Mouse (Mus musculus): Measurements from ENCODE around the gene Trim39.

Gene Trim39

GRCm38 (mm10) chr17:36271586-36272256 is at the start of gene Trim39:
Trim39 (minus strand) TSS chr17:36272247.
- peak; percentile 64 to 85 for DNase-seq (ENCODE audit: low spot score in 2 of 2)

GRCm38 (mm10) chr17:36315689-36316253 is 43.7 kb upstream of the Trim39 start:
- no peak for DNase-seq (ENCODE audit: low spot score in 2 of 2)

- peak; percentile 64 to 67 for DNase-seq (ENCODE audit: low spot score in 2 of 2)
Observed at GRCm38 (mm10) chr17:36315041-36315688, 43.1 kb upstream of the Trim39 start.

- DNase-seq (ENCODE audit: low spot score in 2 of 2) = no peak
Observed at GRCm38 (mm10) chr17:36314511-36314910, 42.5 kb upstream of the Trim39 start.

- DNase-seq (ENCODE audit: low spot score in 2 of 2) = no peak
Observed at GRCm38 (mm10) chr17:36309293-36309692, 37.2 kb upstream of the Trim39 start.

- peak; percentile 51 to 66 for DNase-seq (ENCODE audit: low spot score in 2 of 2)
Observed at GRCm38 (mm10) chr17:36308855-36309254, 36.8 kb upstream of the Trim39 start.

GRCm38 (mm10) chr17:36286390-36286789 is 14.3 kb upstream of the Trim39 start, which contains the start of gene H2-M10.2:
H2-M10.2 (minus strand) TSS chr17:36286490.
- no peak for DNase-seq (ENCODE audit: low spot score in 2 of 2)

- no peak for DNase-seq (ENCODE audit: low spot score in 2 of 2)
Observed at GRCm38 (mm10) chr17:36281521-36282245, 9.6 kb upstream of the Trim39 start.

GRCm38 (mm10) chr17:36274776-36275175 is 2.7 kb upstream of the Trim39 start:
- no peak for DNase-seq (ENCODE audit: low spot score in 2 of 2)

- no peak for DNase-seq (ENCODE audit: low spot score in 2 of 2)
Observed at GRCm38 (mm10) chr17:36273796-36274195, 1.7 kb upstream of the Trim39 start.

GRCm38 (mm10) chr17:36272643-36273366 is 758 bp upstream of the Trim39 start:
- no peak for DNase-seq (ENCODE audit: low spot score in 2 of 2)

GRCm38 (mm10) chr17:36270956-36271585 is 976 bp downstream of the Trim39 start:
- DNase-seq (ENCODE audit: low spot score in 2 of 2) = peak; percentile 84 to 88

GRCm38 (mm10) chr17:36265834-36266233 is 6.2 kb downstream of the Trim39 start:
- DNase-seq (ENCODE audit: low spot score in 2 of 2) = no peak

GRCm38 (mm10) chr17:36264273-36264925 is 7.6 kb downstream of the Trim39 start:
- DNase-seq (ENCODE audit: low spot score in 2 of 2) = no peak

- DNase-seq (ENCODE audit: low spot score in 2 of 2) = no peak
Observed at GRCm38 (mm10) chr17:36261511-36262166, 10.4 kb downstream of the Trim39 start.

- no peak for DNase-seq (ENCODE audit: low spot score in 2 of 2)
Observed at GRCm38 (mm10) chr17:36257969-36258368, 14.1 kb downstream of the Trim39 start, which contains the start of gene Rpp21. Rpp21 (minus strand) TSS chr17:36258069.

- DNase-seq (ENCODE audit: low spot score in 2 of 2) = peak; percentile 72 to 81
Observed at GRCm38 (mm10) chr17:36257241-36257947, 14.7 kb downstream of the Trim39 start.

GRCm38 (mm10) chr17:36253087-36253600 is 18.9 kb downstream of the Trim39 start:
- DNase-seq (ENCODE audit: low spot score in 2 of 2) = no peak

- DNase-seq (ENCODE audit: low spot score in 2 of 2) = no peak
Observed at GRCm38 (mm10) chr17:36252250-36252876, 19.7 kb downstream of the Trim39 start.

All from frontal cortex, postnatal 10 days (tissue).